Mouse (Mus musculus): ENCODE measurements around the gene Mipep. TPM values are rescaled to one million over a fixed set of nuclear protein-coding genes. Genes with fewer than 3 reads are reported as not detected.
A peak's percentile ranks its signal among the peaks of the same experiment; 100 is the strongest.

Mipep gene
- total RNA-seq (2021): 10 to 100 TPM; 22.2 to 22.7 TPM
- long read RNA-seq, experiment 1, transcript Mipep-201 (19 exons, 3,015 nt): major isoform, 62 of 65 reads
- long read RNA-seq, experiment 1, partial matches to known transcripts: 1 of 65 reads
- long read RNA-seq, experiment 1, other reads (novel, unspliced or antisense): 1 of 65 reads
- long read RNA-seq, experiment 2, transcript Mipep-201 (19 exons, 3,015 nt): major isoform, 59 of 71 reads
- long read RNA-seq, experiment 2, partial matches to known transcripts: 6 of 71 reads
- long read RNA-seq, experiment 2, other reads (novel, unspliced or antisense): 6 of 71 reads

DNA sequence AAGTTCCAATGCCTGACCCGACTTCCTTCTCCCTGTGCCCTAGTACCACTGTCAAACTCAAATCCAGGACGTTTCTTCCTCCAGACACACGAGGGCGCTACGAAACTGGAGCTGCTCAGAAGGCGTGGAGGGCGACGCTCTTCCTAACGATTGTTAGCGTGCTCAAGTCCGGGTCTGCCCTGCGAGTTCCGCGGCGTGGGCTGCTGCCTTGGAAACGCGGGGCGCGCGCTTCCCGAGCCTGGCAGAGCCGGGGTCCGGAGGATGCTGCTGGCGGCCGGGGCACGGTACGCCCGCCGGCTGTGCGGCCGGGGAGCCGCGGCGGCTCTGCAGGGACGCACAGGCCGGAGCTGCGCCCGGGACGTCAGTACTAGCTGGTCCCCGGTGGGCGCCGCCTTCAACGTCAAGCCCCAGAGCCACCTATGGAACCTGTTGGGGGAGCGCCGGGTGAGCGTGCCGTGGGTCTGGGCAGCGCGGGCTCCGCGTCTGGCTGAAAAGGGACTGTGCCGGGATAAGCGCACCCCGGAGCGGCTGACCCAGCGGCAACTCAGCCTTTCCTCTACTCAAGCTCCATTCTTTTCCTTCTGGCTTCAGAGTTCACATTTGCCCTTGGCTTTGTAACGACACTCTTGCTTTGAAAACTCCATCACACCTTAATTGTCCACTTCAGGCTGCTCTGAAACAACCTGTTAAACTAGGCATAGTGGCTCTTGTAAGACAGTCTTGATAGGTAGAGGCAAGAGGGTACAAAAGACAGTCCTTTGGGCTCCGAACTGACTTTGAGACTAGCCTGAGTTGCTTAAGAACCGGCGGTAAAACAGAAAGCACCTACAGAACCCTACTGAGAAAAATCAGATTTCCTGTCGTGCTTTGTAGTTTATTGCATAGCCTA, at the start of gene Mipep:
Gene Mipep (plus strand): TSS at position 147 of the 889 bp plus-strand sequence.
- peak; percentile 52 to 73 for DNase-seq (ENCODE audit: low spot score in 2 of 2)

DNA sequence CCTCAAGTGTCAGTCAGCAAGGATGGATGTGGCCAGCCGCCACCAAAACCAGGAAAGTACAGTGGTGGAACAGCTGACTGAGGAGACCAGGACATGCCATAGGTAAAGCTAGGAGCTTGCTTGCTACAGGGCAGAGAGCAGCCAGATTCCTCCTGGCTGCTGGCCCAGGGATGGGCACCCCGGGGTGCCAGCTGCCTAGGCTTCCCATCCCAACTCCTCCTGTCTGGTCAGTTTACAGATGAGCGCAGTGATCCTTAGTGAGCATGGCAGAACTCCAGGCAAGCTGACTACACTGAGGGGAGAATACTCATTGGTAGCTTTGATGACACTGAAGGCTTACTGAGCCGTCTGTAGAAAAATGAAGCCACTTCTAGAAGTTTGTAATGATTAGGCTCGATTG, 49.2 kb upstream of the Mipep start:
- DNase-seq (ENCODE audit: low spot score in 2 of 2): no peak

DNA sequence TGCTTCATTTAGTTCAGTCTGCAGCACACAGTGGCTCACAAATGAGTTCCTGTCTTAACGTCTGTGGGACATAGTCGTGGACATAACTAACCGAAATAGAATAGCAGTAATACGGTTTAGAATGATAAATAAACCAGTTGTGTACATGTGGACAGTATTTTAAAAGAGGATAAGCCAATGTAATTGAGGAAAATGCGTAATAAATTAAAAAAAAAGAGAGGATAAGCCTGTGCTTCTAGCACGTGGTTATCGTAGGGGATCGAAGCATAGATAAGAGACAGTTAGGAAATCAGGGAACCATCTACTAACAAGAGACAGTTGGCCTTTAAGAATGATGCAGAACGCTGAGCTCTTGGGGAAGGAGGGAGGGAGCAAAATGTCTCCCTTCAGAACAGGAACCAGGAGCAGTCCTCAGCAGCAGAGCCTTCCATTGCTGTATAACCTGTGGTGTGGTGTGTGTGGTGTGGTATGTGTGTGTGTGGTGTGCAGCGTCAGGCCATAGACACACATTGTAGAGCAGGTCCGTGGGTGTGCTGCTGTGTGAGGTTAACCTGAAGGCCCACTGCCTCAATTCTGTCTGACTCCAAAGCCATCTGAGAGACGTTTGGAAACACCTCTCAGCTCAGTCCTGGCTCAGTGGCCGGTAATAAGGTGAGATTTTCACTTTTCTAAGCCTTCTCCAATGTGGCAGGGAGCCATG, 48.4 kb upstream of the Mipep start:
- no peak for DNase-seq (ENCODE audit: low spot score in 2 of 2)

DNA sequence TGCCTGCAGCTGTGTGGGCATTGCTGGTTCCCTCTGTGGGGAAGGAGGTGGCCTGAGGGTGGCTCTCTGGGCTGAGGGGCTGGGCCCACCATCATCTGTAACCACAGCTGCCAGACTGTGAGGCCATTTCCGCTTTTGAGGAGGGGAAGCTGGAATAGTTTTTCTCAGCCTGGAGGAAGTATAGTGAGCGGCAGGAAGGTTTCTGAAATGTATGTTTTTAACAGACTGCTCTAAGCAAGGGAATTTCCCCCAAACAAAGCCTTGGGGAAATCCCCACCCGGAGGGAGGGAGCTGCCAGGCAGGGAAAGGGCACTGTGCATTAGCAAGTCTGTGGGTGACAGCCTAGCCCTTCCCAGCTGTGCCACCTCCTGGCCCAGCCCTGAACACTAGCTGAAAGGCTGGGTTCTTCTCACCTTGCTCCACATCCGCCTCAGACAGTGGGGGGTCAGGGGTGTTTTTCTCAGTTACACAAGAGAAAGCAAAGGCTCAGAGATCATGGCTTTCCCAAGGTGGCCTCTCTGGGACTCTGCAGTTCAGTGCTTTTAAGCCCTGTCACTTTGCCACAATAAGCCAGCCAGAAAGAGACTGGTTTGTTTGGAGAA, 47.7 kb upstream of the Mipep start:
- DNase-seq (ENCODE audit: low spot score in 2 of 2): peak in 1 of 2 experiments; percentile 28

DNA sequence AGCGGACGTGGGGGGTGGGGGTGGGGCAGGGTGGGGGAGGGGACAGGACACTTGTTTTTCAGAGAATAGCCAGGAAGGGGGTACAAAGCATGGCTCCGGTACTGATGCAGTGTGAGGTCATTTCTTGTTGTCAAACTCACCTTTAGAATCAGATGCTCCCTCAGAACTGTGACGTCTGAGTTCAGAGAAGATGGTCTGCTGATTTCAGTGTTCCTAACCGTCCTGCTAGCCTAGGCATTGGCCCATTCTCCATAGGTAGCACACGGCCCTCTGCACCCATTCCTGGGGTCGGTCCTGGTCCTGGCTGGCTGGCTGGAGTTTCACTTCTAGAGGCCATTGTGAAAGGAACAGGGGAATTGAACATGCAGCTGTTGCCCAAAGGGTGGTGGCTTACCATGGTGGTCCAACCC, 47.2 kb upstream of the Mipep start:
- no peak for DNase-seq (ENCODE audit: low spot score in 2 of 2)

DNA sequence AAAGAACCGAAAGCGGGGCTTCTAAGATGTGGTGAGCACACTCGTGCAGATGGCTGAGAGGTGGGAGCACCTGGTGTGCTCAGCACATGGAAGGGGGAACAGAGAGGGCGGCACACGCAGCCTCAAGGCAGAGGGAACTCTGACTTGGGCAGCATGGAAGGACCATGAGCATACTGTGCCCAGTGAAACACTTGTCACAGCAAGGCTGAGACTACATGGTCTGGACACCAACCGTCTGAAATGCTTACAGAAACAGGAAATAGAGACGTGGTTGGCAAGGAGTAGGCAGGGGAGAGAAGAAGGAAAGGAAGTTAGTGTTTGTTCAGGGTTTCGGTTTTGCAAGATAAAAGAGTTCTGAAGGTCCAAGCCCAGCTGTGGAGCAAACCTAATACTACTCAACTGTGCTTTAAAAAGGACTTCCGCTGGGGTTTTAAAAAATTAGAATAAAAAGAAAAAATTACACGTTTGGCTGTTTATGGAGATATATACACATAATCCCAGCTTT, 45.9 kb upstream of the Mipep start:
- DNase-seq (ENCODE audit: low spot score in 2 of 2): no peak

DNA sequence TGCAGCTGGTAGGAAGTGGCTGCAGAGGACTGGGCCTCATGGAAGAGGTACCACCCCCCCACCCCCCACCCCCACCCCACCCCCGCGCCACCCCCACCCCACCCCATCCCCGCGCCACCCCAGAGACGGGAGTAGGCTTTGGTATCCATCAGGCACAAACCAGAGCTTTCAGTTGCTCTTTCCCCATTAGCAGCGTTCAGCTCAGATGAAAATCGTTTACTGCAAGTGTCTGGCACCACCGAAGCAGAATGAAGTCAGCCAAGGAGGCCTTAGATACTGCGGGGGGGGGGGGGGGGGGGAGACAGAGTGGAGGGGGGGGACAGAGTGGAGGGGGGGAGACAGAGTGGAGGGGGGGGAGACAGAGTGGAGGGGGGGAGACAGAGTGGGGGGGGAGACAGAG, 45.2 kb upstream of the Mipep start:
- DNase-seq (ENCODE audit: low spot score in 2 of 2): no peak

DNA sequence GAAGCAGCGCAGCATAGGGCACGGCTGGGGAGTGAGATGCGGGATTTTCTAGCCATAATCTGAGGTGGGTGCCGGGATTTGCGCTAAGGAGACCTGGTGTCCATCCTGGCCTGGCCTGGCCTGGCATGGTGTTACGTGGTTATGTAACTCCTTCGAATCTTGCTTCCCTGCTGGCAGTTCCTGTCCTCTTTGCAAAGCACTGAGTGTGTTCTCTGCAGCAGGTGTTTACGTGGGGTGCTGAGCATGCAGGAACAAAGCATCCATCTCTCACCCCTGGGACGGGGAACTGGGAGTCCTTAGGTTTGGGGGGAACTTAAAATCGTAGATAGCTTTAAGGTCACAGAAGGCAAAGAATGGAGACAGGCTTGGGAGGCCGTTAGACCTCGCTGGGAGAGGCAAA, 44.8 kb upstream of the Mipep start:
- no peak for DNase-seq (ENCODE audit: low spot score in 2 of 2)

DNA sequence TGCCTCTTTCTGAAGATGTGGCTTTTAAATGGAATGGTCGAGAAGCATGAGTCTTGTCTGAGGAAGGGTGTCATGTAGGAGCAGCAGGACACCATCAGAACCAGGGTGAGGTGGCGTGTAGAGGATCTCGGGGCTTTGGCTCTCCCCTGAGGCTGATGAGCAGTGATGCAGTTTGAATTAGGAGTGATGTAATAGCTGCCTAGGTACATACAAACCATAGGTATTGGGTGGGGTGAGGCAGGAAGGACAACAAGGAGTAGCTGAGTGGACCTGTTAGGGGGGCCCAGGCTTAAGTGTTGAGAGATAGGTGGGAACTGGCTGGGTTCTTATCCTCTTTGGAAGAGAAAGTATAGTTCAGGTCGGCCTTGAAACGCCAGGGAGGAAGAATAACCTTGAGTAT, 43.9 kb upstream of the Mipep start:
- DNase-seq (ENCODE audit: low spot score in 2 of 2): no peak

DNA sequence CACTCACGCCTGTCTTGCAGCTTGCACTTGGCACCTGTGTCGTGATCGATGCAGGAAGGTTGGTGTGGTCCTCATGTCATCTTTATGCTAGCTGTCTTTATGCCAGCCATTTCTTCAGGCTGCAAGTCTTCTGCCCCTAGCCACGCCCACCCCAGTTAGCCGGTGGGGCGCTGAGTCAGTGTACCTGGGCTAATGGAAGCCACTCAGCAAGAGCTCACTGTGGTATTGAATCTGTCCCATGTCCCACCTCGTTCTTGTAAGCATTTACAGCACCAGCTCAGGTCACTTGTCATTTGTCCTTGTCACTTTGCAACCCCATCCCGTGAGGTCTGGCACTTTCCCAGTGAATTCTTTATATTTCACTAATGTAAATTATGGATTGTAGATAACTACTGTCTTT, 43.3 kb upstream of the Mipep start:
- no peak for DNase-seq (ENCODE audit: low spot score in 2 of 2)

DNA sequence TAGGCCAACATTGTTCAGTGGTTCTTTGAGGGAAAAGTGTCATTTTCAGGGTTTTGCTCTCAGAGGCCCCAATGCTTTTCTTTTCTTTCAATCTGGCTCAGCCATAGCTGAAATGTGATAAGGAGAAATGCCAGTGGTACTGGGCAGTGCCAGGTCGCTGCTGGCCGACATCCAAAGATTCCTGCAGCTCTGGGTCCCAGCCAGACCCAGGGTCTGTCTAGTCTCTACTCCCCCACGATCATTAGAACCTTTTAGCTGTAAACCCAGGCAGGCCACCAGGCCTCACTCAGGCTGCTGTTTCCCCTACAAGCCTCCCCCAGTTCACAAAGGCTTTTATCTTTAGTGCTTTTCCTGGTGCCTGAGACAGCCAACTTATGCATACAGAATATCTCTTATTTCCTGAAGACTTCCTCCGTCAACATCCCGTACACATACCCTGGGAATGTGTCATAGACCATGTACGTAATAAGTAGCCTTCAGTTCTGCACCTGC, 42.8 kb upstream of the Mipep start:
- peak in 1 of 2 experiments; percentile 45 for DNase-seq (ENCODE audit: low spot score in 2 of 2)

DNA sequence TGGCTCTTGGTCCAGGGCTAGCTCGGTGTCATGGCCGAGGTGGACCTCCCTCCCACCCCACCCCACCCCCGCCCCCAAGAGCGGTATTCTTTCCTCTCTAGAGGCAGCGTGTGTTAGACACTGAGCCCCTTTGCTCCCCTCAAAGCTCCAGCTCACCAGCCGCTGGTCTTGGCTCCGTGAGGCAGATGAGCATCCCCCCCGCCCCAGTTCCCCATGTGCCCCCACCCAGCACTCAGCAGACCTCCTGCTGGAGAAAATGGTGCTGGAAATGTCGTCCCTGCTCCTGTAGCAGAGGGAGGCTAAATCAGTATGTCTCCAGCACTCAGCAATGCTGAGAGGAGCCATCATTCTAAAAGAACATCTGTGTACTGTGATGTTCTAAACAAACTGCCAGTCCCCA, 40.7 kb upstream of the Mipep start:
- no peak for DNase-seq (ENCODE audit: low spot score in 2 of 2)

DNA sequence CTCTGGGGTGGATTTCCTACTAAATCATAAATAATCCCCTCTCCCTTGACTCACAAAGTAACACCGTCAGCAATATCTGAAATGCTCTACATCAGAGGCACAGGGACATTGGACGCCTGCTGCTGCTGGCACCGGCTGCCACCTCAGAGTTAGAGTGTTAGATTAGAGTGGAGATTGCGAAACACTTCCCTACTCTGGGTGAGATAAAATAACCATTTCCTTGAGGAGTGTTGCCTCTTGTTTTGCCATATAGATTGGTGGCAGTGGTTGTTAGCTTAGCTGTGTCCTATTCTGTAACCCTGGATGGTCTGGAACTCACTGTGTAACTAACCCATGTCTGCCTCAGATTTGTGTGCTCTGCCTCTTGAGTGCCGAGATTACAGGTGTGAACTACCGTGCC, 39.2 kb upstream of the Mipep start:
- DNase-seq (ENCODE audit: low spot score in 2 of 2): no peak

DNA sequence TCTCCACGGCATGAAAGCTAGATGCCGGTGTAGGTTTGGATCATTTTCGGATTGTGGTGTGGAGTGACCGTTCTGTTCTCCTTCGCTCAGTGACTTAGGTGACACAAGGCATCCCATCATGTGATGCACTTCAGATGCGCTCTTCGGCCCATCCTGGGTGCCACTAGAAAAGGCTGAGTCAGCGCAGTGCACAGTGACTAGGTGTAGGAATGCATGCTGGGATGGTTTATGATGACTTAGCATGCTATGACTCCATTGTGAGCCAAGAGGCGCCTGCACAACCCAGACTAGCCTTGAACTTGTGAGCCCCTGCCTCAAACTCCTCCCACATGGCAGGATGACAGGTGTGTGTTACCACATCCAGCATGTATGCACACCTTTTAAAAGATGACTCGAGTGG, 38.2 kb upstream of the Mipep start:
- DNase-seq (ENCODE audit: low spot score in 2 of 2): no peak

DNA sequence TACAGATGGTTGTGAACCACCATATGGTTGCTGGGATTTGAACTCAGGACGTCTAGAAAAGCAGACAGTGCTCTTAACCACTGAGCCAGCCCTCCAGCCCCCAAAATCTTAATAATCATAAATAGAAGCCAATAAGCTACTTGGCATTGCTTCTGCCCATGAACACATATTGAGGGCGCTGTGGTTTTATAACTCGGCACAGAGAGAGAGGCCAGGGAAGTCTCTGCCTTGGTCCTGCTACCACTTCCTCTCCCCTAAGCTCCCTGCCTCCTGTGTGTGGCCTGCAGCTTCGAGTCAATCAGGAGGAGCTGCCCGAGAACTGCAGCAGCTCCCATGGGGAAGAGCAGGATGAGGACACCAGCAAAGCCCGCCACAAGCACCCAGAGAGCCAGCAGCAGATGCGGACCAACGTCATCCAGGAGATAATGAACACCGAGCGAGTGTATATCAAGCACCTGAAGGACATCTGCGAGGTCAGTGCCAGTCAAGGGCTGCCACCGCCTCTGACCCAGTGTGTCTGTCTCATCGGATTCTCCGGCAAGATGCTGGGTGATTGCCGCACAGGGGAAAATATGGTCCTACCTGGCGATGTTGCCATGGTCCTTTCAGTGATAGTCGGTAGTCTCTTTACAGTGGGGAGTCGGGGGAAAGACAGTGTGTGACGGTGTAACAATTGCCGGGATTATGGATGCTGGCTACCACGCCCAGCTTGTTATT, 37.1 kb upstream of the Mipep start:
- DNase-seq (ENCODE audit: low spot score in 2 of 2): no peak

DNA sequence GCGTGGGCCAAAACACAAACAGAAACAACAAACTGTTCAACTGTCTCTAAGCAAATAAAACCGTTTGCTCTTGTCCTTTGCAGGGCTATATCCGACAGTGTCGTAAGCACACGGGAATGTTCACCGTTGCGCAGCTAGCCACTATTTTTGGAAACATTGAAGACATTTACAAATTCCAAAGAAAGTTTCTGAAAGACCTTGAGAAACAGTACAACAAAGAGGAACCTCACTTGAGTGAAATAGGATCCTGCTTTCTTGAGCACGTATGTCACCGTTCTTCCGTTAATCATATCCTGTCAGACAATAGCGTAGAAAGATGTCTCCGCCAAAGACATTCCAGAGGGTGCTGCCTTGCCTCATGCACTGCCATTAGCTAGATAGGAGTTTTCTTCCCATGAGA, 34.5 kb upstream of the Mipep start:
- DNase-seq (ENCODE audit: low spot score in 2 of 2): no peak

DNA sequence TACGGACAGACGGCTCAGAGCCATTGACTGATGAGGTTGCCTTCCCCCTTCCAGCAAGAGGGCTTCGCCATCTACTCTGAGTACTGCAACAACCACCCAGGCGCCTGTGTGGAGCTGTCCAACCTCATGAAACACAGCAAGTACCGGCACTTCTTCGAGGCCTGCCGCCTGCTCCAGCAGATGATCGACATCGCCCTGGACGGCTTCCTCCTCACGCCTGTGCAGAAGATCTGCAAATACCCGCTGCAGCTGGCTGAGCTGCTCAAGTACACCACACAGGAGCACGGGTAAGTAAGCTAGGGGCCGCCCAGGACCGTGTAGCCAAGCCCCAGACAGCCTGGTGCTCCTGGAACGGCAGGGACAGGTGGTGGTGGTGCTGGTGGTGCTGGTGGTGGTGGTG, 32.8 kb upstream of the Mipep start:
- no peak for DNase-seq (ENCODE audit: low spot score in 2 of 2)

DNA sequence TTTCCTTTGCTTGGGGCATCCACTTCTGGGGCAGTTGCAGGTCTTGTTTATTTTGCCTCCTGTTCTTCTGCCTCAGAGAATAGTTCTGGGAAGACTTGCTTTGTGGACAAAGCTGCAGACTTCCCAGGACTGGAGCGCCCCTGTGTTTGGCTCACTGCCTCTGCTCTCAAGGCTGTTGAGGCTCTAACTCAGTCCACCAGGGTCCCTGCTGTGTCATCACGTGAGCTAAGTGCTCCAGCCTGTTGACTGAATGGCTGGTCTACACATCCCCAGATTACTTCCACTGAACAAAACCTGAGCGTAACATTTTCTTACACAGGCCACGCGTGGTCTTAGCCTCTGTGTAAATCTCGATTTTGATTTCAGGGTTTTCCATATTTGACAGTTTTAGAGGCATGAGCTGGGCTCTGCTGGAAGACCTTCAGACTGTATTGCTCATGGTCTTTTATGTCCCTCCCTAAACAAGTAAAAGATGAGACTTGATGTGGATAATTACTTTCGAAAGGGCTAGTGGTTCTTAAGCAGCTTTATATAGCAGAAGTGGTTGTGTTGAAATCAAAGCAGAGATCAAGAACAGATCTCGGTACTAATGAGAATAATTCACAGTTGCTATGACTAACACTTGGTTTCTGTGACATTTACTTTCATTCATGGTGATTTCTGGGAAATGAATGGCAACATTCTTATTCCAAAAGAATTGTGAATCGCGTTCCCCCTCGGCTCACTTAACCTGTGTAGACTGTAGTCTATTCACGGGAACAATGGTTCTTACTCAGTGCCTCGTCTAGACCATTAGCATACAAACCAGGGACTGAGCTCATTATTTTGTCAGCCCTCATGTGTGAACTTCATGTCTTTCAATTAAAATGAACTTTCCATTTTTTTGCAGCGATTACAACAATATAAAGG, 31.2 kb upstream of the Mipep start:
- DNase-seq (ENCODE audit: low spot score in 2 of 2): no peak

DNA sequence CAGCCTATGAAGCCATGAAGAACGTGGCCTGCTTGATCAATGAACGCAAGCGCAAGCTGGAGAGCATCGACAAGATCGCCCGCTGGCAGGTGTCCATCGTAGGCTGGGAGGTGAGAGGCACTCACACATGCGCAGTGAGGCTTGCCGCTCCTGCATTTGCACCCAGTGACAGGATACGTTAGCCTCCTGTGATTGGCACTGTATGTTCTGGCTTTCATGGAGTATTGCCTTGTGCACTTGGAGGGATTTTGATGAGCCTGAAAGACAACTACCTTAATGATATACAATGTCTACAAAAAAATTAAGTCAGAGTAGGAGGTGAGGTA, 30.6 kb upstream of the Mipep start:
- DNase-seq (ENCODE audit: low spot score in 2 of 2): no peak

DNA sequence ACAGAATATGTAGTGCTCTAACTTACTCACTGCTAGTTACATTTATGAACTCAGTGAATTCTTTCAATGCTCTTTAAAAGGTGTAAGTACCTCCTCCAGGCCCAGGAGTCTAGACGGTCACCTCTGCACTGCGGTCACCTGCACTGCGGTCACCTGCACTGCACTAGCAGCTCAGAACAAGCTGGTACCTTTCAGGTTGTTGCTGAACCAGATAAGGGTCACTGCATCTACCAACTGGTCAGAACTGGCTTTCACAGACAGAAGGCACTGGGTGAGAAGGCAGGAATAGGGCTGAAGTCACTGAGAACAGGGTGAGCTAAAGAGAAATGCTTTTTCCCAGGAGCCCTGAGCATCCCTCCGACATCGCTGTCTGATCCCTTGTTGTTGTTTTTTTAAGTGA, 29.7 kb upstream of the Mipep start:
- no peak for DNase-seq (ENCODE audit: low spot score in 2 of 2)
